8 mouse cellular contexts compared by ENCODE assay signal in the genomic region with DNA sequence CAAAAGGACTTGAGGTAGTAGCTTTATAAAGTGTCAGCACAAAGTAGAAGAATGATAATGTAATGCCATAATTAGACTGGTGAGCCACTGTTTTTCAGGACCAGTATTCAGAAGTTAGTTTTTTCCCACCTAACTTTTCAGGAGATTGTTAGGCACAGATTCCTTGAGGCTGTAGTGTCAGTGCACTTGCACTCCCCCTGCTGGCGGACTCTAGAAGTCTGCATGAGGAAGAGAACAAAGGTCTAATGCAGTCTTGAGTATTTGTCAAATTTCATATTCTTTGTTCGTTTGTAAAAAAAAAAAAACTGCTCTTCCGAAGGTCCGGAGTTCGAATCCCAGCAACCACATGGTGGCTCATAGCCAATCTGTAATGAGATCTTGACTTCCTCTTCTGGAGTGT. TPM values are rescaled to one million over a fixed set of nuclear protein-coding genes. Genes with fewer than 3 reads are reported as not detected.
DNase-seq lines count a peak whose midpoint lies in the region; TF ChIP-seq lines count a peak whose summit lies in the region.
"Had no signal": no experiment of that assay in that cellular context is flagged by ENCODE, and none has a peak within 500 bp of the region (broad histone marks: within the 10 kb centered on the region; RNA-seq: fewer than 3 reads in every experiment).

No protein-coding gene starts in this region.

- DNase-seq in 416B (ENCODE audit: low read depth), result peak; percentile 68
- peak; percentile 65 for DNase-seq in c-Kit-positive CD71-negative TER-119-negative erythroid progenitor cells, embryonic 14.5 days (ENCODE audit: low read depth)
- peak; percentile 41 to 70 for DNase-seq in frontal cortex, postnatal 14 days (ENCODE audit: low spot score in 2 of 2)
- DNase-seq in layer of hippocampus, adult 18-20 months (ENCODE audit: low spot score in 2 of 2), result peak; percentile 36 to 79
- peak; percentile 92 for DNase-seq in lung, postnatal 36 days
- peak; percentile 48 to 78 for DNase-seq in spleen, postnatal 10 days (ENCODE audit: low spot score in 2 of 2)

- H3K79me3 ChIP-seq in C2C12 (ENCODE audit: low read depth), result peaks cover 93% of the 10 kb centered on the region

- peak; percentile 18 for TF ChIP-seq CTCF in C2C12 (IDR thresholded peaks at IDR 0.05; ENCODE audit: control insufficient read depth, insufficient read depth, insufficient read length)

- H3ac ChIP-seq in C2C12 (ENCODE audit: control insufficient read depth, insufficient read length, low read depth), result no peak overlapping the region

- H3K36me3 ChIP-seq in C2C12 (ENCODE audit: control insufficient read depth, insufficient read depth), result no peaks in the 10 kb centered on the region
- H3K36me3 ChIP-seq: limb, embryonic 12.5 days had no signal

- H3K4me3 ChIP-seq in C2C12 (ENCODE audit: insufficient read depth, poor library complexity, severe bottlenecking), result no peak overlapping the region
- H3K4me3 ChIP-seq: limb, embryonic 12.5 days had no signal

- no peaks in the 10 kb centered on the region for H3K27me3 ChIP-seq in C2C12 (ENCODE audit: control insufficient read depth, insufficient read depth, insufficient read length)
- H3K27me3 ChIP-seq: limb, embryonic 12.5 days had no signal

- H3K79me2 ChIP-seq in C2C12 (ENCODE audit: control insufficient read depth, insufficient read depth), result peaks cover 100% of the 10 kb centered on the region

TF ChIP-seq in C2C12, 6 proteins besides CTCF, POLR2A, EP300 and RAD21:
- TF ChIP-seq CEBPB (IDR thresholded peaks at IDR 0.05; ENCODE audit: low read depth) (no peak), MYOG (IDR thresholded peaks at IDR 0.05; ENCODE audit: control insufficient read depth, extremely low read depth, insufficient read length) (no peak), MAX (IDR thresholded peaks at IDR 0.05) (no peak), USF1 (IDR thresholded peaks at IDR 0.05; ENCODE audit: low read depth) (no peak), FOSL1 (IDR thresholded peaks at IDR 0.05; ENCODE audit: insufficient read depth, low read length, poor library complexity, severe bottlenecking) (no peak), MYOD1 (IDR thresholded peaks at IDR 0.05; ENCODE audit: control insufficient read depth, insufficient read length, low read depth) (no peak)

RNA-seq across cellular contexts. Expression of gene Zfand3, which starts 20.1 kb away (rescaled TPM):
- polyA plus RNA-seq in C2C12 (2012; fragmentation: generic; extraction: Trizol), result 78.6 TPM
- 100 to 1,000 TPM; 119 to 120 TPM for total RNA-seq in layer of hippocampus, adult 18-20 months (2021)

RNA-seq across cellular contexts. Expression of gene Mdga1, which starts 54.8 kb away (rescaled TPM):
- 2.0 TPM for polyA plus RNA-seq in C2C12 (2012; fragmentation: generic; extraction: Trizol)
- 10 to 100 TPM; 53.8 to 63.8 TPM for total RNA-seq in layer of hippocampus, adult 18-20 months (2021)
